Comparison of ENCODE assay signal across 8 mouse cellular contexts in the genomic region with DNA sequence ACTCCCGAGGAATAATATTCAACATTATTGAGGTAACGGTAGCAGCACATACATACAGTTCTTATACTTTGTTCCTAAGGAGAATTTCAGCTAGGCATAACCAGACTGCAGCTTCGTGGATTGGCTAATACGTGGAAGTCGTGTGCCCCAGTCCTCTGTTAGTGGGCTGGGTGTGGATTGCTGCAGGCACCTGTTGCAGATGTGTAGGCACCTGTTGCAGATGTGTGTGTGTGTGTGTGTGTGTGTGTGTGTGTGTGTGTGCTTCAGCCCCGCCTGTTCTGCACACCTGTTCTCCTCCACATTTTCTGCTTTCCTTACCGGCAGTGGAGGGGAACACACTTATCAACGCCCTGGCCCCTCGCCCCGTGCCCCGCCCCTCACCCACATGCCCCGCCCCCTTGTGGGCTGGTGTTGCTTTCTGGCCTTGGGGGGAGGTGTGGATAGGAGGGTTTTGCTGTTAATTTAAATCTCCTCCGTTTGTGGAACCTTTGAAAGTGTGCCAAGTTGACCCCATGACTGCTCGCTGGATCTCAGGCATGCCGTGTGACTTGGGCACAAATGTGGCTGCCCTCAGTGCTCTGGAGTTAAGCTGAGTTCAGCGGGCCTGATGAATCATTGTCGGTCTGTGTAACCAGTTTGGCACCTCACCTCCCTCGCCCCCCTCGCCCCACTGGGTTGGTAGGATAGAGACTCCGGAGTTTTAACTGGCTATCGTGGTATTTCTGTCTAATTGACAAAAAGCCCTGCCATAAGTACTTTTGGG. TPM values are rescaled to one million over a fixed set of nuclear protein-coding genes. Genes with fewer than 3 reads are reported as not detected.
DNase-seq lines count a peak whose midpoint lies in the region; ATAC-seq and TF ChIP-seq lines count a peak whose summit lies in the region.

No protein-coding gene starts in this region.

- H3K4me1 ChIP-seq in heart, embryonic 13.5 days = peaks cover 63% of the 10 kb centered on the region
- H3K4me1 ChIP-seq in heart, embryonic 16.5 days (ENCODE audit: control insufficient read depth, insufficient read depth, low read length) = peaks cover 37% of the 10 kb centered on the region
- peaks cover 88% of the 10 kb centered on the region for H3K4me1 ChIP-seq in limb, embryonic 10.5 days

- WGBS in heart, embryonic 13.5 days = 17% methylated on average over 21 of the region's 21 CpGs
- WGBS in heart, embryonic 16.5 days = 17% methylated on average over 21 of the region's 21 CpGs
- WGBS in limb, embryonic 10.5 days = 18% methylated on average over 21 of the region's 21 CpGs

- H3K27ac ChIP-seq in heart, embryonic 13.5 days (replicated peaks) = peak overlapping the region; percentile 54
- H3K27ac ChIP-seq in heart, embryonic 16.5 days (ENCODE audit: low read length) = peak overlapping the region; percentile 41
- H3K27ac ChIP-seq in limb, embryonic 10.5 days = peak overlapping the region; percentile 43
- no peak overlapping the region for H3K27ac ChIP-seq in left cerebral cortex, adult 2 months

- peaks cover 6% of the 10 kb centered on the region; the same call in 1 of the 2 replicates for H3K9me3 ChIP-seq in heart, embryonic 13.5 days
- no peaks in the 10 kb centered on the region for H3K9me3 ChIP-seq in heart, embryonic 16.5 days (replicated peaks; ENCODE audit: control insufficient read depth, low read length)
- no peaks in the 10 kb centered on the region for H3K9me3 ChIP-seq in limb, embryonic 10.5 days (replicated peaks)

- no peak for DNase-seq in heart, adult 18-20 months
- DNase-seq in Muller cell, postnatal 12 days (ENCODE audit: inconsistent ontology term) = peak; percentile 82
- peak; percentile 63 for DNase-seq in limb, embryonic 10.5 days (ENCODE audit: low spot score)
- DNase-seq in left cerebral cortex, adult 2 months (ENCODE audit: extremely low spot score in 1 of 2, low spot score in 2 of 2) = no peak
- no peak for DNase-seq in spleen, postnatal 14 days (ENCODE audit: low spot score in 2 of 2)

- TF ChIP-seq POLR2A in myocyte (IDR thresholded peaks at IDR 0.05; ENCODE audit: insufficient read length, low read depth) = peak; percentile 12

- no peak for TF ChIP-seq CTCF in left cerebral cortex, adult 2 months (IDR thresholded peaks at IDR 0.05)

- H3ac ChIP-seq in myocyte (ENCODE audit: control insufficient read depth, insufficient read length) = no peak overlapping the region

- no peak for ATAC-seq in heart, embryonic 13.5 days (ENCODE audit: extremely low read depth, insufficient number of reproducible peaks, low FRiP score, low TSS enrichment)
- ATAC-seq in heart, embryonic 16.5 days (replicated peaks; ENCODE audit: extremely low read depth, insufficient read depth, low FRiP score) = 0 out of 2 replicates have a peak, but pooled peaks have one; percentile 28

- intact Hi-C loops in left cerebral cortex, adult 2 months (cut with DNase I) = loop anchor here (5.0 kb wide), 1 partner anchor 80 kb away; no protein-coding TSS in a partner anchor

- H3K27me3 ChIP-seq in heart, embryonic 13.5 days (replicated peaks) = no peaks in the 10 kb centered on the region
- no peaks in the 10 kb centered on the region for H3K27me3 ChIP-seq in heart, embryonic 16.5 days (ENCODE audit: control insufficient read depth, insufficient read depth, low read length)
- no peaks in the 10 kb centered on the region for H3K27me3 ChIP-seq in limb, embryonic 10.5 days (ENCODE audit: low read depth, poor library complexity, severe bottlenecking)
- no peaks in the 10 kb centered on the region for H3K27me3 ChIP-seq in myocyte (ENCODE audit: control insufficient read depth, insufficient read depth, insufficient read length)

- H3K4me3 ChIP-seq in heart, embryonic 13.5 days = peak overlapping the region; percentile 29
- H3K4me3 ChIP-seq in heart, embryonic 16.5 days (ENCODE audit: low read length) = peak overlapping the region; percentile 18
- H3K4me3 ChIP-seq in limb, embryonic 10.5 days = peak overlapping the region; percentile 30
- H3K4me3 ChIP-seq in myocyte = no peak overlapping the region
- no peak overlapping the region for H3K4me3 ChIP-seq in left cerebral cortex, adult 2 months

- 0 out of 2 replicates have a peak, but pooled peaks cover 4% of the 10 kb centered on the region for H3K36me3 ChIP-seq in heart, embryonic 13.5 days
- no peaks in the 10 kb centered on the region for H3K36me3 ChIP-seq in heart, embryonic 16.5 days (ENCODE audit: control insufficient read depth, insufficient read depth)
- H3K36me3 ChIP-seq in limb, embryonic 10.5 days = peaks cover 4% of the 10 kb centered on the region; the same call in 1 of the 2 replicates
- H3K36me3 ChIP-seq in myocyte (ENCODE audit: control insufficient read depth, insufficient read depth) = no peaks in the 10 kb centered on the region

- H3K79me2 ChIP-seq in myocyte (ENCODE audit: control insufficient read depth, insufficient read depth) = peaks cover 91% of the 10 kb centered on the region

- peak overlapping the region; percentile 64 for H3K4me2 ChIP-seq in heart, embryonic 13.5 days
- peak overlapping the region; percentile 52 for H3K4me2 ChIP-seq in heart, embryonic 16.5 days (ENCODE audit: low read depth, low read length)
- peak overlapping the region; percentile 74 for H3K4me2 ChIP-seq in myocyte (ENCODE audit: low read depth)

- no peak overlapping the region; the same call in 1 of the 2 replicates for H3K9ac ChIP-seq in heart, embryonic 13.5 days
- H3K9ac ChIP-seq in heart, embryonic 16.5 days (ENCODE audit: low read length) = peak overlapping the region; percentile 35

TF ChIP-seq in myocyte, 11 proteins besides CTCF, POLR2A, EP300 and RAD21:
- TF ChIP-seq TCF3 (IDR thresholded peaks at IDR 0.05; ENCODE audit: insufficient read length, low read depth) = peak; percentile 63
- peak; percentile 43 for TF ChIP-seq TCF12 (IDR thresholded peaks at IDR 0.05; ENCODE audit: insufficient read depth, poor library complexity, severe bottlenecking)
- TF ChIP-seq MAX (IDR thresholded peaks at IDR 0.05; ENCODE audit: low read depth) = no peak
- TF ChIP-seq SRF (IDR thresholded peaks at IDR 0.05; ENCODE audit: control insufficient read depth, insufficient read length, low read depth) = no peak
- peak; percentile 76 for TF ChIP-seq POLR2AphosphoS2 (IDR thresholded peaks at IDR 0.05; ENCODE audit: insufficient read length, low read depth)
- no peak for TF ChIP-seq CEBPB (IDR thresholded peaks at IDR 0.05; ENCODE audit: insufficient read depth, poor library complexity, severe bottlenecking)
- TF ChIP-seq MYOG (IDR thresholded peaks at IDR 0.05; ENCODE audit: control insufficient read depth in 1 of 3, insufficient read depth in 1 of 3, insufficient read length in 2 of 3, low read depth in 2 of 3) = peak; percentile 23 to 83 (median 65)
- peak; percentile 9 for TF ChIP-seq USF1 (IDR thresholded peaks at IDR 0.05; ENCODE audit: low read depth)
- peak; percentile 3 to 89 (median 71) for TF ChIP-seq MYOD1 (IDR thresholded peaks at IDR 0.05; ENCODE audit: control insufficient read depth in 1 of 3, insufficient read length in 2 of 3, low read depth in 2 of 3)
TF ChIP-seq in myocyte: peak in this region for 6.

RNA-seq across cellular contexts. Expression of a gene that starts 4.9 kb away (rescaled TPM):
- 22.3 and 24.5 TPM in 2 replicates for polyA plus RNA-seq in heart, embryonic 13.5 days (2015; fragmentation: Nextera tagmentation; extraction: Ambion mirVana)
- total RNA-seq in heart, adult 18-20 months (2021) = 1 to 10 TPM; 2.8 to 3.1 TPM
- polyA plus RNA-seq in heart, embryonic 16.5 days (2015; fragmentation: Nextera tagmentation; extraction: Ambion mirVana) = 23.4 and 23.7 TPM in 2 replicates
- 33.7 and 44.0 TPM in 2 replicates for polyA plus RNA-seq in limb, embryonic 10.5 days (2016; fragmentation: Nextera tagmentation; extraction: Ambion mirVana)
- 35.7 TPM for polyA plus RNA-seq in myocyte (2012; fragmentation: generic; extraction: Trizol)
- total RNA-seq in left cerebral cortex, adult 2 months (2021) = 10 to 100 TPM; 12.5 to 15.9 TPM

Comparison
In these comparisons a context has a peak if more than half of its experiments do, and no peak if none do; other contexts are left out.
1. H3K4me3 ChIP-seq: peak in heart, embryonic 13.5 days (single experiment), heart, embryonic 16.5 days (single experiment) and limb, embryonic 10.5 days (single experiment); none in myocyte (single experiment) and left cerebral cortex, adult 2 months (single experiment).
2. DNase-seq: peak in Muller cell, postnatal 12 days (single experiment) and limb, embryonic 10.5 days (single experiment); none in heart, adult 18-20 months (0 of 2), left cerebral cortex, adult 2 months (0 of 2) and spleen, postnatal 14 days (0 of 2).
3. Peak in every context shown above with its lines, with median percentiles within 50 percentile points of each other: H3K4me2 ChIP-seq.